ENCODE assay signal across 8 mouse cellular contexts in the genomic region with DNA sequence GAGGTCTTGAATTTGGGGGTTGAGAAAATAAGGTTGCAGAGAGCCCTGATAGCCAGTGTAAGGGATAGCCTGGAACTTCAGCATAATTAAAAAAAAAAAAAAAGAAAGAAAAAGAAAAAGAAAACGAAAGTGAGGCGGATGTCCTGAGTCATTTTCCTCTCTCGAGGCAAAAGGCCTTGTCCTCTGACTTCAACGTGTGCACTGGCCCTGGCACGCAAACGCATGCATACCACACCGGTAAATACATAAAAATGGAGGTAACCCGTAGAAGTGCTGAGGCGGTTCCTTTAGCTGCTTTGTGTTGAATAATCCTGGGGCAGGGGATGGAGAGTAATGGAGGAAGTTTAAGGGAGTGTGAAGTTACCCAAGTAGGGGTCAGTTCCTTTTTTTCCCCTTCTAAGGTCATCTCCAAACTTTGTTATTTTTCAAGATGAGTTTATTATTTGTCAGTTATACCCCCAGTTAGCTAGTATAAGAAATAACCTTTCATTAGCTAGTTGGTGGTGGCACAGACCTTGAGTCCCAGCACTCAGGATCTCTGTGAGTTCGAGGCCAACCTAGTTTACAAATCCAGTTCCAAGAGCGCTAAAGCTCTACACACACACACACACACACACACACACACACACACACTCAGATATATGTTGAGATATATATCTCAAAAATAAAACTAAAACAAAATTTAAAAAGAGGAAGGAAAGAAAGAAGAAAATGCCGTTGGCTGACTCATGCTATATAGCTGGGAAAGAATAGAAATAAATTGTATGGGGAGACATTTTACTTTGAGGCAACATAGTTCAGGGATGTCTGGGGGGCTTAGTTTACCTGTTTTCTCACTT. TPM values are rescaled to one million over a fixed set of nuclear protein-coding genes. Genes with fewer than 3 reads are reported as not detected.
DNase-seq lines count a peak whose midpoint lies in the region; ATAC-seq lines count a peak whose summit lies in the region.

No protein-coding gene starts in this region.

- H3K4me3 ChIP-seq in kidney, embryonic 14.5 days (ENCODE audit: low read length), result peak overlapping the region; percentile 38
- H3K4me3 ChIP-seq in intestine, embryonic 16.5 days (ENCODE audit: low read length), result peak overlapping the region; percentile 57
- peak overlapping the region; percentile 39 for H3K4me3 ChIP-seq in midbrain, embryonic 16.5 days (ENCODE audit: low read depth, low read length)

- H3K36me3 ChIP-seq in kidney, embryonic 14.5 days (ENCODE audit: control insufficient read depth, insufficient read depth, low read length), result no peaks in the 10 kb centered on the region
- no peaks in the 10 kb centered on the region for H3K36me3 ChIP-seq in intestine, embryonic 16.5 days (ENCODE audit: control insufficient read depth, insufficient read depth, low read length)
- H3K36me3 ChIP-seq in midbrain, embryonic 16.5 days (ENCODE audit: control insufficient read depth, insufficient read depth, low read length), result no peaks in the 10 kb centered on the region

- H3K9me3 ChIP-seq in kidney, embryonic 14.5 days (ENCODE audit: control insufficient read depth, low read length), result no peaks in the 10 kb centered on the region
- H3K9me3 ChIP-seq in intestine, embryonic 16.5 days (ENCODE audit: control insufficient read depth, low read length), result no peaks in the 10 kb centered on the region
- H3K9me3 ChIP-seq in midbrain, embryonic 16.5 days (replicated peaks; ENCODE audit: control insufficient read depth, low read length, poor library complexity, severe bottlenecking), result no peaks in the 10 kb centered on the region

- WGBS in kidney, embryonic 14.5 days, result 48% methylated on average over 12 of the region's 12 CpGs
- 41% methylated on average over 12 of the region's 12 CpGs for WGBS in intestine, embryonic 16.5 days
- 47% methylated on average over 12 of the region's 12 CpGs for WGBS in midbrain, embryonic 16.5 days

- H3K27ac ChIP-seq in kidney, embryonic 14.5 days (ENCODE audit: low read depth, low read length), result no peak overlapping the region
- H3K27ac ChIP-seq in intestine, embryonic 16.5 days (ENCODE audit: low read length), result no peak overlapping the region
- no peak overlapping the region for H3K27ac ChIP-seq in midbrain, embryonic 16.5 days (ENCODE audit: low read length)

- H3K9ac ChIP-seq in kidney, embryonic 14.5 days (ENCODE audit: low read depth, low read length), result no peak overlapping the region
- H3K9ac ChIP-seq in intestine, embryonic 16.5 days (ENCODE audit: low read depth, low read length), result no peak overlapping the region
- peak overlapping the region; percentile 45; the same call in 1 of the 2 replicates for H3K9ac ChIP-seq in midbrain, embryonic 16.5 days (ENCODE audit: low read depth, low read length)

- 0 out of 2 replicates have a peak, but pooled peaks cover 3% of the 10 kb centered on the region for H3K4me1 ChIP-seq in kidney, embryonic 14.5 days (ENCODE audit: control insufficient read depth, insufficient read depth, low read length)
- 0 out of 2 replicates have a peak, but pooled peaks cover 2% of the 10 kb centered on the region for H3K4me1 ChIP-seq in intestine, embryonic 16.5 days (ENCODE audit: control insufficient read depth, insufficient read depth, low read length)
- H3K4me1 ChIP-seq in midbrain, embryonic 16.5 days (ENCODE audit: control insufficient read depth, insufficient read depth, low read length), result peaks cover 9% of the 10 kb centered on the region

- no peak for DNase-seq in kidney, adult 9 months
- no peak for DNase-seq in thymus, postnatal 4 days
- DNase-seq in testis, postnatal 14 days (ENCODE audit: low spot score), result no peak
- no peak for DNase-seq in embryo, embryonic 10.5 days (ENCODE audit: low spot score)

- H3K27me3 ChIP-seq in kidney, embryonic 14.5 days (ENCODE audit: control insufficient read depth, insufficient read depth, low read length), result peaks cover 3% of the 10 kb centered on the region; the same call in 1 of the 2 replicates
- no peaks in the 10 kb centered on the region; the same call in 1 of the 2 replicates for H3K27me3 ChIP-seq in intestine, embryonic 16.5 days (replicated peaks; ENCODE audit: control insufficient read depth, insufficient read depth, low read length)
- peaks cover 5% of the 10 kb centered on the region for H3K27me3 ChIP-seq in midbrain, embryonic 16.5 days (ENCODE audit: control insufficient read depth, insufficient read depth, low read depth, low read length)

- H3K4me2 ChIP-seq in kidney, embryonic 14.5 days (replicated peaks; ENCODE audit: low read depth, low read length), result peak overlapping the region; percentile 77
- H3K4me2 ChIP-seq in intestine, embryonic 16.5 days (ENCODE audit: low read depth, low read length), result peak overlapping the region; percentile 84
- peak overlapping the region; percentile 69 for H3K4me2 ChIP-seq in midbrain, embryonic 16.5 days (ENCODE audit: low read length)

- no peak for ATAC-seq in kidney, embryonic 14.5 days (ENCODE audit: low FRiP score, low TSS enrichment)
- ATAC-seq in common myeloid progenitor, adult 5-6 weeks (replicated peaks; ENCODE audit: low read depth, poor library complexity, severe bottlenecking), result peak; percentile 43
- ATAC-seq in intestine, embryonic 16.5 days, result no peak
- ATAC-seq in midbrain, embryonic 16.5 days, result no peak

RNA-seq across cellular contexts. Expression of a gene that starts 0.6 kb away (rescaled TPM):
- polyA plus RNA-seq in kidney, embryonic 14.5 days (2014; fragmentation: Nextera tagmentation; extraction: Ambion mirVana), result 0.76 and 1.7 TPM in 2 replicates
- total RNA-seq in common myeloid progenitor, adult 5-6 weeks (2017), result 54.8 and 65.4 TPM in 2 replicates
- polyA plus RNA-seq in intestine, embryonic 16.5 days (2015; fragmentation: Nextera tagmentation; extraction: Ambion mirVana), result 3.2 and 3.5 TPM in 2 replicates
- 0.21 and 0.27 TPM in 2 replicates for polyA plus RNA-seq in midbrain, embryonic 16.5 days (2015; fragmentation: Nextera tagmentation; extraction: Ambion mirVana)

RNA-seq across cellular contexts. Expression of a gene that starts 38.6 kb away (rescaled TPM):
- polyA plus RNA-seq in kidney, embryonic 14.5 days (2014; fragmentation: Nextera tagmentation; extraction: Ambion mirVana), result 36.7 and 75.0 TPM in 2 replicates
- 63.4 and 74.0 TPM in 2 replicates for total RNA-seq in common myeloid progenitor, adult 5-6 weeks (2017)
- polyA plus RNA-seq in intestine, embryonic 16.5 days (2015; fragmentation: Nextera tagmentation; extraction: Ambion mirVana), result 44.7 and 46.4 TPM in 2 replicates
- 20.3 and 23.0 TPM in 2 replicates for polyA plus RNA-seq in midbrain, embryonic 16.5 days (2015; fragmentation: Nextera tagmentation; extraction: Ambion mirVana)

RNA-seq across cellular contexts. Expression of a gene that starts 55.0 kb away (rescaled TPM):
- 0.84 and 0.90 TPM in 2 replicates for polyA plus RNA-seq in kidney, embryonic 14.5 days (2014; fragmentation: Nextera tagmentation; extraction: Ambion mirVana)
- total RNA-seq in common myeloid progenitor, adult 5-6 weeks (2017), result not detected in 2 replicates
- 0.91 and 1.1 TPM in 2 replicates for polyA plus RNA-seq in intestine, embryonic 16.5 days (2015; fragmentation: Nextera tagmentation; extraction: Ambion mirVana)
- 0.28 TPM in 1 of 2 replicates, not detected in the other for polyA plus RNA-seq in midbrain, embryonic 16.5 days (2015; fragmentation: Nextera tagmentation; extraction: Ambion mirVana)
